ENCODE assay signal across 8 mouse cellular contexts in genomic region chr6:84583841-84584782, GRCm38 (mm10). TPM values are rescaled to one million over a fixed set of nuclear protein-coding genes. Genes with fewer than 3 reads are reported as not detected.
A peak's percentile ranks its signal among the peaks of the same experiment; 100 is the strongest.
DNase-seq lines count a peak whose midpoint lies in the region; ATAC-seq and TF ChIP-seq lines count a peak whose summit lies in the region.

No protein-coding gene starts in this region.

- peak overlapping the region; percentile 68 for H3K27ac ChIP-seq in gastrocnemius, adult 2 months
- H3K27ac ChIP-seq in limb, embryonic 15.5 days, result peak overlapping the region; percentile 90

- no peak for TF ChIP-seq CTCF in gastrocnemius, adult 2 months (IDR thresholded peaks at IDR 0.05)

- H3K36me3 ChIP-seq in limb, embryonic 15.5 days, result no peaks in the 10 kb centered on the region

- ATAC-seq in limb, embryonic 15.5 days (ENCODE audit: insufficient number of reproducible peaks, low FRiP score, low TSS enrichment, low read depth), result no peak
- ATAC-seq in CD4-positive, CD25-positive, alpha-beta regulatory T cell, adult 4 months, result no peak

- H3K4me1 ChIP-seq in limb, embryonic 15.5 days, result peaks cover 96% of the 10 kb centered on the region

- intact Hi-C loops in gastrocnemius, adult 2 months (cut with DNase I), result loop anchor here (5.0 kb wide), 1 partner anchor 322 kb away; no protein-coding TSS in a partner anchor
- intact Hi-C loops in heart, postnatal 10 days (cut with DNase I), result no loop called here

- WGBS in limb, embryonic 15.5 days, result 2% methylated on average over 48 of the region's 48 CpGs

- H3K9ac ChIP-seq in limb, embryonic 15.5 days, result 0 out of 2 replicates have a peak overlapping the region, but pooled peaks have one; percentile 7

- H3K4me3 ChIP-seq in gastrocnemius, adult 2 months, result peak overlapping the region; percentile 78
- H3K4me3 ChIP-seq in limb, embryonic 15.5 days, result peak overlapping the region; percentile 58

- H3K9me3 ChIP-seq in limb, embryonic 15.5 days, result no peaks in the 10 kb centered on the region

- H3K4me2 ChIP-seq in limb, embryonic 15.5 days, result peak overlapping the region; percentile 96

- H3K27me3 ChIP-seq in limb, embryonic 15.5 days, result peaks cover 42% of the 10 kb centered on the region

- peak; percentile 45 for DNase-seq in gastrocnemius, adult 2 months
- no peak for DNase-seq in gastrocnemius, postnatal 25 days
- DNase-seq in embryo, embryonic 11 days, result peak; percentile 62
- peak; percentile 38 to 48 for DNase-seq in heart, postnatal 10 days
- DNase-seq in retina, postnatal 1 day, result peak; percentile 43
- DNase-seq in urinary bladder, postnatal 36 days (ENCODE audit: low spot score in 2 of 2), result no peak

RNA-seq across cellular contexts. Expression of gene Cyp26b1, which starts 9.6 kb away (rescaled TPM):
- total RNA-seq in gastrocnemius, adult 2 months (2021), result 10 to 100 TPM in 1 of 2 experiments, 1 to 10 TPM in 1; 7.1 to 18.9 TPM
- 10 to 100 TPM in 1 of 2 experiments, 1 to 10 TPM in 1; 1.3 to 12.3 TPM for total RNA-seq in gastrocnemius, postnatal 25 days (2021)
- total RNA-seq in heart, postnatal 10 days (2021), result 1 to 10 TPM; 1.8 to 2.0 TPM
- polyA plus RNA-seq in limb, embryonic 15.5 days (2015; fragmentation: Nextera tagmentation; extraction: Ambion mirVana), result 16.0 and 17.2 TPM in 2 replicates
- 1 to 10 TPM in 1 of 2 experiments, under 1 TPM in 1; 0.63 to 1.2 TPM for polyA plus RNA-seq in CD4-positive, CD25-positive, alpha-beta regulatory T cell, adult 4 months (2017; shearing (Covaris generic))

Comparison
In these comparisons a context has a peak if more than half of its experiments do, and no peak if none do; other contexts are left out.
1. DNase-seq: peak in gastrocnemius, adult 2 months (single experiment), embryo, embryonic 11 days (single experiment), heart, postnatal 10 days (2 of 2) and retina, postnatal 1 day (single experiment); none in gastrocnemius, postnatal 25 days (single experiment) and urinary bladder, postnatal 36 days (0 of 2).